Mouse (Mus musculus): Measurements from ENCODE around the gene Ptprf. TPM values are rescaled to one million over a fixed set of nuclear protein-coding genes. Genes with fewer than 3 reads are reported as not detected.

The Ptprf gene
- polyA plus RNA-seq, 1 experiment: 0.01 TPM

DNA sequence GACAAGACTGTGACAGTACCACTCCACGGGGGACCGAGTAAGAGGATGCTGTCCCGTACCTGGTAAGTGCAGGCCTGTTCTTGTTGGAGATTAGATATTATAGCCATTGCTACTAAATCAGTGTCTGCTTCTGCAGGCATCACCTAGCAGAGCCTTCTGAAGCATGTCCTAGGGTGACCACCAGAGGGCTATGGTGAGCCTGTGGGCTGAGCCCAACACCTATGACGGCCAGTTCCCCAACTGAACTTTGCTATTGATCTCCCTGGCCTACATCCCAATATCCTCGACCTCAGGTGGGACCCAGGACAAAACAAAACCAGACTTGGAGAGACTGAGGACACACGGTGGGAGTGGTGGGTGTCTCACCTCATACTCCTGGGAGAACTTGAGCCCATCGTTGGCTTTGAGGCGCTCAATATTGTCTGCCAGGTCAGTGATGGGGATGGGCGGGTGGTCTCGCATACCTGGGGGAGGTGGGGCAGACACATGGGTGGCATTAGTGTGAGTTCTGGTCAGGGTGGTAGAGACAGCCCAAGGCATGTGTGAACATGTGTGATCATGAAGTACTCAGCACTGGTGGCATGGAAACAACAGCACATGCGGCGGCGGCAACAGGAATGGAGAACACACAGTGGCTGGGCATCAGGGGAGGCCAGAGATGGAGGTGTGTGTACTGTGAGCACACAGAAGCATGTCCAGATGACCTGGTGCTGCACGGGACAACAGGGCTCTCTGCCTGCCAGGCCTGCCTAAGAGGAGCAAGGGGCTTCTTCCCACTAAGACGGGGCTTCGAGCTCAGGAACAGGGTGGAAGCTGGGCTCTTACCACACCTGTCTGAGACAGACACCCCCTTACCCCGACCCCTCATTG, 74.2 kb downstream of the Ptprf start:
- Histone ChIP-seq H3K36me3 (ENCODE audit: control insufficient read depth) (peaks cover 21% of the 10 kb centered on the region; the same call in 1 of the 2 replicates), H3K4me3 (replicated peaks) (no peak overlapping the region), H3K9me3 (ENCODE audit: control insufficient read depth, low read length) (no peaks in the 10 kb centered on the region), H3K27me3 (ENCODE audit: control insufficient read depth) (no peaks in the 10 kb centered on the region; the same call in 1 of the 2 replicates), H3K4me1 (ENCODE audit: control insufficient read depth) (peaks cover 9% of the 10 kb centered on the region)
- TF ChIP-seq GATA1 (IDR thresholded peaks at IDR 0.05; ENCODE audit: low read length) (no peak), TAL1 (IDR thresholded peaks at IDR 0.05; ENCODE audit: low read length) (no peak)

DNA sequence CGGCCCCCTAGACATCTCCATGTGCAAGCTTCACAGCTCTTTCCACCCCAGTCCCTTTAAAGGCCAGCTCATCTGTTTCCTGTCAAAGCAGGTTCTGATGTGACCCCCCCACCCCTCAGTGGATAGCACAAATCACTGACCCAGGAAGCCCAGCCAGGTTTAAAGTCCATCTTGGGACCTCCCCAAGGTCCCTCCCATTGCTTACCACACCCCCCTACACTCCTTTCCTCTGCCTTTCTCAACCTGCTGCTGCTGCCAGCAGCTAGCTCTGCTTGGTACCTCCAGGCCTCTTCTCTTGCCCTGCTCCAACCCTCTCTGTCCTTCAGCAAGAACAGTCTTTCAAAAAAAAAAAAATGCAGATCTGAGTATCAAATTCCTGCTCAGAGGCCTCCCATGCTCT, 76.3 kb downstream of the Ptprf start:
- H3K36me3 ChIP-seq (ENCODE audit: control insufficient read depth): peaks cover 29% of the 10 kb centered on the region; the same call in 1 of the 2 replicates
- TF ChIP-seq TAL1 (IDR thresholded peaks at IDR 0.05; ENCODE audit: low read length): no peak
- no peak for TF ChIP-seq GATA1 (IDR thresholded peaks at IDR 0.05; ENCODE audit: low read length)
- H3K27me3 ChIP-seq (ENCODE audit: control insufficient read depth): no peaks in the 10 kb centered on the region; the same call in 1 of the 2 replicates
- H3K4me1 ChIP-seq (ENCODE audit: control insufficient read depth): no peaks in the 10 kb centered on the region
- no peaks in the 10 kb centered on the region for H3K9me3 ChIP-seq (ENCODE audit: control insufficient read depth, low read length)
- no peak overlapping the region for H3K4me3 ChIP-seq (replicated peaks)

DNA sequence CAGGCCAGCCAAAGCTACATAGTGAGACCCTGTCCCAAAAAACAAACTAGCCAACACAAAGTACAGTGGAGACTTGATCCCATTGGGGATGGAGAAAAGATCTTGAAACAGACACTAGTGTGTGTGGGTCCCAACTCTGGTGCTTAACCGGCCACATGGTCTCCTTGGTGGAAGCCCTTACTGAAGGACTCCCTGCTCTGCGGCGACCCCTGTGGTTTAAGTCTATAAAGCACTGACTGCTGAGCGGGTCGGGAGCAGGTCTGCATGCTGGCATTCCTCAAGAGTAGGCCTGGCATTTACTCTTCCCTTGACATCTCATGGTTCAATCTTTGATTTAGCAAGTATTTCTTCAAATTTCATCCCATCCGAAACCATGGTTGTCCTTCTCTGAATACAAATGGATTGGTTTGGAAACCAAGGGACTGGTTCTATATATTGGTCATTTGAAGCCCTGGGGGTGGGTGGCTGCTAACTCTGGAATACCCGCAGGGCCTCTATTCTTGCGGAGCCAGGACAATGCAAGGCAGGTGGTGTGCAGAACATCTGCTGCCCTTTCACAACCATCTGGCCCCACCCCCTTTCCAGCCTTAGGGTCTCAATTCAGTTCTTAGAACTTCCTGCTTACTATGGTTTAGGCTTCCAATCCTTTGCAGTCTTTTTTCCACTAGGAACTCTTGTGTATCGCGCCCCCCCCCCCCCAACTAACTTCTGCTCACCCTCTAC, 84.1 kb downstream of the Ptprf start:
- no peaks in the 10 kb centered on the region for H3K9me3 ChIP-seq (ENCODE audit: control insufficient read depth, low read length)
- no peaks in the 10 kb centered on the region; the same call in 1 of the 2 replicates for H3K4me1 ChIP-seq (ENCODE audit: control insufficient read depth)
- H3K36me3 ChIP-seq (ENCODE audit: control insufficient read depth): peaks cover 14% of the 10 kb centered on the region; the same call in 1 of the 2 replicates
- TF ChIP-seq TAL1 (IDR thresholded peaks at IDR 0.05; ENCODE audit: low read length) (no peak), GATA1 (IDR thresholded peaks at IDR 0.05; ENCODE audit: low read length) (no peak)
- no peak overlapping the region for H3K4me3 ChIP-seq (replicated peaks)
- H3K27me3 ChIP-seq (ENCODE audit: control insufficient read depth): no peaks in the 10 kb centered on the region

DNA sequence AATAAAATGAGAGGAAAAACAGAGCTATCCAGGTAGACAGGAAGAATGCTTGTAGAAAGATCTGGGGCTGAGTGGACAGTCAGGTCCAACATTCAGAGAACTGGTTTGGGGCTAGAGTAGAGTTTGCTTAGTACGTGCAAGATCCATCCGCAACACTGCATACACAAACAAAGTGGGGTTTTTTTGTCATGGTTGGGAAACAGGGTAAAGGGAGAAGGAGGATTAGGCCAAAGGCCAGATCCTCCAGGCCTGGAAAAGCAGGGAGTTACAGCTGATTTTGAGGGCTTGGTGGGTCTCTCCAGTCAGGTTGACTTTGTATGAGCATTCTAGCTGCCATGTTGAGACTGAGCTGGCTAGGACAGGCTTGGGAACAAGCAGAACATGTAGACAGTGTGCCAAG, 85.3 kb downstream of the Ptprf start:
- Histone ChIP-seq H3K9me3 (ENCODE audit: control insufficient read depth, low read length) (no peaks in the 10 kb centered on the region), H3K4me1 (ENCODE audit: control insufficient read depth) (no peaks in the 10 kb centered on the region; the same call in 1 of the 2 replicates), H3K27me3 (ENCODE audit: control insufficient read depth) (no peaks in the 10 kb centered on the region), H3K36me3 (ENCODE audit: control insufficient read depth) (peaks cover 12% of the 10 kb centered on the region; the same call in 1 of the 2 replicates), H3K4me3 (replicated peaks) (no peak overlapping the region)
- TF ChIP-seq TAL1 (IDR thresholded peaks at IDR 0.05; ENCODE audit: low read length) (no peak), GATA1 (IDR thresholded peaks at IDR 0.05; ENCODE audit: low read length) (no peak)

DNA sequence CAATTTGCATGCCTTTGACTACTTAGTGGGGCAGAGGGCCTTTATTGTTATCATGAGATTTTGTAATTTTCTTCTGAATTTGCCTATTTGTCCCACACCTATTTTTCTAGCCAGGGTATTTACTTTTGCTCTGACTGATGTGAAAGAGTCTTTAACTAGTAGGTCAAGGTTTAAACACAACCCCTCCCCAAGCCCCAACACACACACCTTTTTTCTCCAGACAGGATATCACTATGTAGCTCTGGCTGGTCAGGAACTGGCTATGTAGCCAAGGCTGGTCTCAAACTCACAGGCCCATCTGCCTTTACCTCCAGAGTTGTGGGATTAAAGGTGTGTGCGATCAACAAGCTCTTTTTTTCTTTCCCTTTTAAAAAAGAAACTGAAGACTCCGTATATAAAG, 92.1 kb downstream of the Ptprf start:
- TF ChIP-seq TAL1 (IDR thresholded peaks at IDR 0.05; ENCODE audit: low read length) (no peak), GATA1 (IDR thresholded peaks at IDR 0.05; ENCODE audit: low read length) (no peak)

GRCm38 (mm10) chr4:118198606-118199005, 92.6 kb downstream of the Ptprf start:
- Histone ChIP-seq H3K9me3 (ENCODE audit: control insufficient read depth, low read length) (no peaks in the 10 kb centered on the region), H3K4me1 (ENCODE audit: control insufficient read depth) (no peaks in the 10 kb centered on the region), H3K4me3 (replicated peaks) (no peak overlapping the region), H3K36me3 (ENCODE audit: control insufficient read depth) (no peaks in the 10 kb centered on the region), H3K27me3 (ENCODE audit: control insufficient read depth) (peaks cover 3% of the 10 kb centered on the region)
- TF ChIP-seq TAL1 (IDR thresholded peaks at IDR 0.05; ENCODE audit: low read length) (no peak), GATA1 (IDR thresholded peaks at IDR 0.05; ENCODE audit: low read length) (no peak)

More for the DNA sequence above, 92.1 kb downstream of the Ptprf start:
- H3K9me3 ChIP-seq (ENCODE audit: control insufficient read depth, low read length): no peaks in the 10 kb centered on the region
- H3K27me3 ChIP-seq (ENCODE audit: control insufficient read depth): no peaks in the 10 kb centered on the region
- no peak overlapping the region for H3K4me3 ChIP-seq (replicated peaks)
- no peaks in the 10 kb centered on the region for H3K36me3 ChIP-seq (ENCODE audit: control insufficient read depth)
- no peaks in the 10 kb centered on the region for H3K4me1 ChIP-seq (ENCODE audit: control insufficient read depth)

- no peak for TF ChIP-seq GATA1 (IDR thresholded peaks at IDR 0.05; ENCODE audit: low read length)
- no peak for TF ChIP-seq TAL1 (IDR thresholded peaks at IDR 0.05; ENCODE audit: low read length)
- Histone ChIP-seq H3K27me3 (ENCODE audit: control insufficient read depth) (peaks cover 4% of the 10 kb centered on the region), H3K36me3 (ENCODE audit: control insufficient read depth) (no peaks in the 10 kb centered on the region), H3K4me1 (ENCODE audit: control insufficient read depth) (no peaks in the 10 kb centered on the region), H3K9me3 (ENCODE audit: control insufficient read depth, low read length) (no peaks in the 10 kb centered on the region), H3K4me3 (replicated peaks) (no peak overlapping the region)
Measured at GRCm38 (mm10) chr4:118196185-118196584, 95.0 kb downstream of the Ptprf start.

GRCm38 (mm10) chr4:118180301-118181080, 110.7 kb downstream of the Ptprf start:
- Histone ChIP-seq H3K27me3 (ENCODE audit: control insufficient read depth) (no peaks in the 10 kb centered on the region), H3K4me1 (ENCODE audit: control insufficient read depth) (peaks cover 23% of the 10 kb centered on the region), H3K36me3 (ENCODE audit: control insufficient read depth) (peaks cover 22% of the 10 kb centered on the region), H3K9me3 (ENCODE audit: control insufficient read depth, low read length) (no peaks in the 10 kb centered on the region), H3K4me3 (replicated peaks) (peak overlapping the region; percentile 90)
- no peak for TF ChIP-seq GATA1 (IDR thresholded peaks at IDR 0.05; ENCODE audit: low read length)
- TF ChIP-seq TAL1 (IDR thresholded peaks at IDR 0.05; ENCODE audit: low read length): no peak

All from erythroblast, embryonic 14.5 days (primary cell).